Mouse (Mus musculus) neural tube, embryonic 15.5 days (tissue): ENCODE measurements around the gene Sel1l. TPM values are rescaled to one million over a fixed set of nuclear protein-coding genes. Genes with fewer than 3 reads are reported as not detected.

ENCODE experiments used
- ATAC-seq: fragments of 200-750 bp; cut with Nextera tagmentation; 2 replicates; pipeline ENCODE4 v1.8.0; 2017; ENCODE audit warnings: mild to moderate bottlenecking, moderate TSS enrichment, moderate library complexity; ENCODE audit not compliant: low FRiP score
- H3K27ac ChIP-seq: fragments of 300-500 bp; sonication (generic); replicated peaks from 2 replicates; pipeline ENCODE4 v1.5.1; 2015; ENCODE audit warnings: mild to moderate bottlenecking, inconsistent platforms
- H3K27me3 ChIP-seq: fragments of 300-500 bp; sonication (generic); replicated peaks from 2 replicates; pipeline ENCODE4 v1.6.1; 2015; ENCODE audit warnings: inconsistent platforms
- H3K36me3 ChIP-seq: fragments of 300-500 bp; sonication (generic); 2 replicates; pipeline ENCODE4 v1.6.1; 2015; ENCODE audit warnings: inconsistent platforms
- H3K4me1 ChIP-seq: fragments of 300-500 bp; sonication (generic); 2 replicates; pipeline ENCODE4 v1.6.1; 2015; ENCODE audit warnings: inconsistent platforms
- H3K4me2 ChIP-seq: fragments of 300-500 bp; sonication (generic); 2 replicates; pipeline ENCODE4 v1.6.1; 2015; ENCODE audit warnings: inconsistent platforms, mild to moderate bottlenecking, moderate library complexity
- H3K4me3 ChIP-seq: fragments of 300-500 bp; sonication (generic); replicated peaks from 2 replicates; pipeline ENCODE4 v1.5.1; 2015; ENCODE audit warnings: mild to moderate bottlenecking, inconsistent platforms
- H3K9ac ChIP-seq: fragments of 300-500 bp; sonication (generic); replicated peaks from 2 replicates; pipeline ENCODE4 v1.6.1; 2015; ENCODE audit warnings: mild to moderate bottlenecking, inconsistent platforms
- H3K9me3 ChIP-seq: fragments of 300-500 bp; sonication (generic); replicated peaks from 2 replicates; pipeline ENCODE4 v1.6.1; 2016; ENCODE audit warnings: inconsistent platforms
- WGBS: fragments of 180-500 bp; shearing (Covaris S2); methylation state at CpG from one replicate; pipeline ENCODE4 v1.1.7; 2015; ENCODE audit warnings: mixed read lengths; 5-methylcytosine and 5-hydroxymethylcytosine counted together
- polyA plus RNA-seq: library from polyadenylated mRNA; unstranded; fragments of >200 nt; fragmentation: Nextera tagmentation; extraction: Ambion mirVana; gene quantifications from 2 replicates; pipeline ENCODE4 v1.2.1, GENCODE M21; 2015

The Sel1l gene
- polyA plus RNA-seq: 106 and 110 TPM in 2 replicates

DNA sequence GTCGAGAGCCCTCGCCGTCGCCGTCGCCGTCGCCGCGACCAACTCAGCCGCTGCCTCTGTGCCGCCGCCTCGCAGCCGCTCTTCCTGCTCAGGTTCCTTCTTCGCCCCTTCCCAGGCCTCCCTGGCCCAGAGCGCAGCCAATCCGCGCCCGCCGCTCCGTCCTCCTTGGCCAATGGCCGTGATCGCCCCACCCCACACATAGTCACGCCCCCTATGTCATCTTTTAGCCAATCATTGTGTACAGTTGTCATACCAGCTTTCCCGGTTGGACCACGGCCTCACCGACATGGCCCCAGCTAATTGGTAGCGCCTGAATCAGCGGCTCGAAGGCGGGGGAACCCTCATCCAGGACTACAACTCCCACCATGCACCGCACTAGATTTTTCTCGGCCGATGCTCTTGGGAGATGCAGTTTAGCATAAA, at the start of gene Sel1l:
Sel1l (minus strand) TSS at position 113 of the 423 bp plus-strand sequence.
- no peaks in the 10 kb centered on the region for H3K9me3 ChIP-seq
- peak within 1 kb of the TSS; percentile 80 for H3K4me2 ChIP-seq
- H3K27me3 ChIP-seq: no peaks in the 10 kb centered on the region
- H3K4me3 ChIP-seq: peak within 1 kb of the TSS; percentile 64
- H3K36me3 ChIP-seq: 0 out of 2 replicates have a peak, but pooled peaks cover 1% of the 10 kb centered on the region
- 1% methylated on average over 32 of the region's 35 CpGs for WGBS
- H3K4me1 ChIP-seq: peaks cover 21% of the 10 kb centered on the region
- ATAC-seq: peak; percentile 100
- H3K9ac ChIP-seq: peak within 1 kb of the TSS; percentile 88
- peak within 1 kb of the TSS; percentile 78 for H3K27ac ChIP-seq

- H3K27ac ChIP-seq: no peak overlapping the region; the same call in 1 of the 2 replicates
- no peaks in the 10 kb centered on the region for H3K27me3 ChIP-seq
- no peak overlapping the region for H3K4me2 ChIP-seq
- 77% methylated on average over 9 of the region's 9 CpGs for WGBS
- H3K9me3 ChIP-seq: no peaks in the 10 kb centered on the region
- no peak overlapping the region for H3K4me3 ChIP-seq
- H3K9ac ChIP-seq: no peak overlapping the region
- H3K36me3 ChIP-seq: no peaks in the 10 kb centered on the region
- H3K4me1 ChIP-seq: no peaks in the 10 kb centered on the region
- no peak for ATAC-seq
Observed at GRCm38 (mm10) chr12:91892622-91893560, 43.9 kb upstream of the Sel1l start.

- Histone ChIP-seq H3K27ac (no peak overlapping the region), H3K4me3 (no peak overlapping the region), H3K4me1 (peaks cover 13% of the 10 kb centered on the region; the same call in 1 of the 2 replicates), H3K9ac (no peak overlapping the region), H3K36me3 (no peaks in the 10 kb centered on the region), H3K27me3 (no peaks in the 10 kb centered on the region), H3K9me3 (no peaks in the 10 kb centered on the region), H3K4me2 (no peak overlapping the region)
- ATAC-seq: no peak
- 83% methylated on average over 13 of the region's 13 CpGs for WGBS
Observed at GRCm38 (mm10) chr12:91880431-91880830, 31.5 kb upstream of the Sel1l start.

GRCm38 (mm10) chr12:91878912-91879250, 29.9 kb upstream of the Sel1l start:
- Histone ChIP-seq H3K27ac (no peak overlapping the region), H3K9ac (no peak overlapping the region)

GRCm38 (mm10) chr12:91878056-91878911, 29.3 kb upstream of the Sel1l start:
- no peak for ATAC-seq
- Histone ChIP-seq H3K4me3 (no peak overlapping the region), H3K27me3 (no peaks in the 10 kb centered on the region), H3K36me3 (no peaks in the 10 kb centered on the region), H3K9me3 (no peaks in the 10 kb centered on the region), H3K4me2 (peak overlapping the region; percentile 9), H3K9ac (no peak overlapping the region), H3K4me1 (peaks cover 13% of the 10 kb centered on the region; the same call in 1 of the 2 replicates), H3K27ac (no peak overlapping the region)
- WGBS: 63% methylated on average over 21 of the region's 21 CpGs

More at GRCm38 (mm10) chr12:91878912-91879250, 29.9 kb upstream of the Sel1l start:
- H3K4me1 ChIP-seq: peaks cover 13% of the 10 kb centered on the region; the same call in 1 of the 2 replicates
- 53% methylated on average over 8 of the region's 8 CpGs for WGBS
- H3K27me3 ChIP-seq: no peaks in the 10 kb centered on the region
- H3K9me3 ChIP-seq: no peaks in the 10 kb centered on the region
- ATAC-seq: no peak
- H3K4me2 ChIP-seq: peak overlapping the region; percentile 9
- no peaks in the 10 kb centered on the region for H3K36me3 ChIP-seq
- H3K4me3 ChIP-seq: no peak overlapping the region

DNA sequence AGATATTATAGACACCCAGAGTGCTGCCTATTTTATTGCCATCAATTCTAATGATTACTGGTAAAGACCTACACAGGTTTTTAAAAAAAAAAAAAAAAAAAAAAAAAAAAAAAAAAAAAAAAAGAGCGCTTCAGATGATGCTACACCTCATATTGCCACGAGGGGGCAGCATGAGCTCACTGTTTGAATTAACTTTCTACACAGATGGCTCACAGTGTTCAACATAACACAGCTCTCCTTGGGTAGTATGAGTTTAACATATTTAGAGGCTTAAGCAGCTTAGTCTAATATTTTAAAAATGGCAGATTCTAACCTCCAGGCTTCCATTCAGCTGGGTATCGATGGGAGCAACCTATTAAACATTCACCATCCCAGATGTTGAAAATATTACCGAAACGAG, 28.7 kb upstream of the Sel1l start:
- WGBS: 35% methylated on average over 5 of the region's 5 CpGs
- no peaks in the 10 kb centered on the region for H3K9me3 ChIP-seq
- H3K36me3 ChIP-seq: no peaks in the 10 kb centered on the region
- peak; percentile 65; the same call in 1 of the 2 replicates for ATAC-seq
- no peak overlapping the region for H3K27ac ChIP-seq
- H3K27me3 ChIP-seq: no peaks in the 10 kb centered on the region
- H3K4me1 ChIP-seq: peaks cover 13% of the 10 kb centered on the region; the same call in 1 of the 2 replicates
- H3K9ac ChIP-seq: no peak overlapping the region
- H3K4me2 ChIP-seq: no peak overlapping the region
- H3K4me3 ChIP-seq: no peak overlapping the region

- no peaks in the 10 kb centered on the region for H3K4me1 ChIP-seq
- no peaks in the 10 kb centered on the region for H3K9me3 ChIP-seq
- H3K4me3 ChIP-seq: no peak overlapping the region
- 92% methylated on average over 11 of the region's 11 CpGs for WGBS
- H3K27ac ChIP-seq: no peak overlapping the region
- no peak overlapping the region for H3K9ac ChIP-seq
- no peaks in the 10 kb centered on the region for H3K36me3 ChIP-seq
- no peak for ATAC-seq
- H3K27me3 ChIP-seq: no peaks in the 10 kb centered on the region
- H3K4me2 ChIP-seq: no peak overlapping the region
Observed at GRCm38 (mm10) chr12:91870671-91871070, 21.7 kb upstream of the Sel1l start.

DNA sequence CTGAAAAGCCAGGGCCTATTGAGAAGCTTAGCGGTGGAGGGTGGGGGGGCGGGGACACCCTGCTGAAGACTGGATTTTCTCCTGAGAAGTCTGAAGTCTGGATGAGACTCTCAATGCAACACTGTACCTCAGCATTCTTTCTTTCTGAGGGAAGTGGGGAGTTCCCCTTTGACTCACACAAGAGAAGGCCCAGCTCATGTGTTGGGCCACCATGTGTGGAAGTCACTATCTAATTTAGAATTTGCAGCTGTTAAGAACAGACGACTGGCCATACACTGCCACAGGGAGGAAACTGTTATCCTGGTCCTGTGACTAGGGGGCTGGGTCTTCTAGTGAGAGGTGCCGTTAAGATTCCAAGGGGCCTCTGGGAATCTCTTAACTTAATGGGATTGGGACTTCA, 20.4 kb upstream of the Sel1l start:
- 73% methylated on average over 4 of the region's 4 CpGs for WGBS
- no peaks in the 10 kb centered on the region for H3K4me1 ChIP-seq
- H3K36me3 ChIP-seq: no peaks in the 10 kb centered on the region
- H3K4me2 ChIP-seq: no peak overlapping the region
- no peak overlapping the region for H3K9ac ChIP-seq
- no peak overlapping the region for H3K27ac ChIP-seq
- ATAC-seq: no peak
- no peak overlapping the region for H3K4me3 ChIP-seq
- no peaks in the 10 kb centered on the region for H3K9me3 ChIP-seq
- H3K27me3 ChIP-seq: no peaks in the 10 kb centered on the region

- WGBS: 77% methylated on average over 8 of the region's 8 CpGs
Observed at GRCm38 (mm10) chr12:91854330-91854729, 5.4 kb upstream of the Sel1l start.

GRCm38 (mm10) chr12:91848394-91849044, 438 bp downstream of the Sel1l start:
- Histone ChIP-seq H3K27ac (peak overlapping the region; percentile 78), H3K9me3 (no peaks in the 10 kb centered on the region), H3K4me1 (peaks cover 21% of the 10 kb centered on the region), H3K4me2 (peak overlapping the region; percentile 80), H3K36me3 (0 out of 2 replicates have a peak, but pooled peaks cover 4% of the 10 kb centered on the region), H3K9ac (peak overlapping the region; percentile 88), H3K4me3 (peak overlapping the region; percentile 64), H3K27me3 (no peaks in the 10 kb centered on the region)
- ATAC-seq: peak; percentile 75
- WGBS: 4% methylated on average over 31 of the region's 33 CpGs

More at GRCm38 (mm10) chr12:91854330-91854729, 5.4 kb upstream of the Sel1l start:
- Histone ChIP-seq H3K9ac (no peak overlapping the region), H3K4me2 (no peak overlapping the region), H3K36me3 (no peaks in the 10 kb centered on the region), H3K9me3 (no peaks in the 10 kb centered on the region), H3K27ac (no peak overlapping the region), H3K4me1 (no peaks in the 10 kb centered on the region), H3K4me3 (no peak overlapping the region), H3K27me3 (no peaks in the 10 kb centered on the region)
- ATAC-seq: no peak

- H3K4me2 ChIP-seq: no peak overlapping the region
- H3K9me3 ChIP-seq: no peaks in the 10 kb centered on the region
- H3K4me3 ChIP-seq: no peak overlapping the region
- no peak overlapping the region for H3K9ac ChIP-seq
- peaks cover 16% of the 10 kb centered on the region for H3K36me3 ChIP-seq
- H3K27ac ChIP-seq: no peak overlapping the region
- 90% methylated on average over 6 of the region's 6 CpGs for WGBS
- H3K27me3 ChIP-seq: no peaks in the 10 kb centered on the region
- peaks cover 21% of the 10 kb centered on the region for H3K4me1 ChIP-seq
- no peak for ATAC-seq
Observed at GRCm38 (mm10) chr12:91846038-91846437, 2.9 kb downstream of the Sel1l start.
